Mouse (Mus musculus) cortical plate, adult 2 months (tissue): ENCODE data around the gene Gm1043.

Source experiments
- CTCF ChIP-seq: fragments of 200-500 bp; IDR thresholded peaks from 2 replicates; pipeline ENCODE4 v1.5.1; 2011; ENCODE audit warnings: mild to moderate bottlenecking, control low read depth, low read length; ENCODE audit not compliant: insufficient read depth; ENCODE audit errors: extremely low read depth
- POLR2A ChIP-seq: fragments of 200-500 bp; IDR thresholded peaks from 2 replicates; pipeline ENCODE4 v1.6.1; 2011; ENCODE audit warnings: mild to moderate bottlenecking, low read length, control low read depth; ENCODE audit not compliant: insufficient read depth; ENCODE audit errors: extremely low read depth

GRCm38 (mm10) chr5:37154472-37154871 is 69.3 kb downstream of the Gm1043 start:
- no peak for TF ChIP-seq CTCF
- no peak for TF ChIP-seq POLR2A
